Mouse (Mus musculus) cerebellum, adult 2 months (tissue): ENCODE measurements around the gene Dut.

Experiments
- CTCF ChIP-seq: fragments of 200-500 bp; IDR thresholded peaks from 2 replicates; pipeline ENCODE4 v1.5.1; 2011; ENCODE audit warnings: low read depth, mild to moderate bottlenecking, control low read depth, low read length, moderate library complexity, borderline replicate concordance; ENCODE audit not compliant: insufficient read depth
- POLR2A ChIP-seq: fragments of 200-500 bp; IDR thresholded peaks from 2 replicates; pipeline ENCODE4 v1.6.1; 2011; ENCODE audit warnings: low read length, control low read depth, borderline replicate concordance; ENCODE audit not compliant: insufficient read depth

- TF ChIP-seq CTCF (no peak), POLR2A (no peak)
These were observed 6.7 kb downstream of the Dut start for GRCm38 (mm10) chr2:125253699-125254098.
